ENCODE assay signal across 20 mouse cellular contexts in genomic region chr17:65082249-65082648, GRCm38 (mm10).
DNase-seq lines count a peak whose midpoint lies in the region; ATAC-seq lines count a peak whose summit lies in the region.
"Had no signal": no experiment of that assay in that cellular context is flagged by ENCODE, and none has a peak within 500 bp of the region (broad histone marks: within the 10 kb centered on the region; RNA-seq: fewer than 3 reads in every experiment).

No protein-coding gene starts in this region.

- H3K36me3 ChIP-seq in forebrain, embryonic 15.5 days = no peaks in the 10 kb centered on the region
- no peaks in the 10 kb centered on the region for H3K36me3 ChIP-seq in forebrain, embryonic 12.5 days (replicated peaks)
- no peaks in the 10 kb centered on the region for H3K36me3 ChIP-seq in midbrain, embryonic 14.5 days (ENCODE audit: control insufficient read depth, insufficient read depth, low read length)
- H3K36me3 ChIP-seq in midbrain, embryonic 10.5 days = no peaks in the 10 kb centered on the region
- H3K36me3 ChIP-seq in forebrain, embryonic 16.5 days (ENCODE audit: control insufficient read depth, insufficient read depth) = no peaks in the 10 kb centered on the region
- no peaks in the 10 kb centered on the region for H3K36me3 ChIP-seq in neural tube, embryonic 13.5 days
- H3K36me3 ChIP-seq: embryonic facial prominence, embryonic 10.5 days; heart, embryonic 15.5 days; hindbrain, embryonic 15.5 days had no signal

- WGBS in forebrain, embryonic 15.5 days = 51% methylated on average over 8 of the region's 8 CpGs
- 72% methylated on average over 8 of the region's 8 CpGs for WGBS in forebrain, embryonic 12.5 days
- 55% methylated on average over 8 of the region's 8 CpGs for WGBS in midbrain, embryonic 14.5 days
- WGBS in midbrain, embryonic 10.5 days = 94% methylated on average over 8 of the region's 8 CpGs
- 48% methylated on average over 8 of the region's 8 CpGs for WGBS in forebrain, embryonic 16.5 days
- WGBS in neural tube, embryonic 13.5 days = 42% methylated on average over 8 of the region's 8 CpGs

- no peak overlapping the region for H3K4me3 ChIP-seq in forebrain, embryonic 15.5 days
- H3K4me3 ChIP-seq in forebrain, embryonic 12.5 days (replicated peaks) = no peak overlapping the region
- no peak overlapping the region for H3K4me3 ChIP-seq in midbrain, embryonic 14.5 days (replicated peaks; ENCODE audit: low read depth, low read length)
- no peak overlapping the region for H3K4me3 ChIP-seq in midbrain, embryonic 10.5 days
- no peak overlapping the region for H3K4me3 ChIP-seq in forebrain, embryonic 16.5 days (replicated peaks; ENCODE audit: low read length)
- H3K4me3 ChIP-seq in neural tube, embryonic 13.5 days = no peak overlapping the region
- H3K4me3 ChIP-seq: embryonic facial prominence, embryonic 10.5 days; heart, adult 2 months; heart, embryonic 15.5 days; hindbrain, embryonic 15.5 days had no signal

- DNase-seq in midbrain, embryonic 14.5 days = peak; percentile 51
- no peak for DNase-seq in midbrain, embryonic 10.5 days (ENCODE audit: low spot score)
- no peak for DNase-seq in Muller cell, postnatal 12 days (ENCODE audit: inconsistent ontology term)
- DNase-seq in right cerebral cortex, postnatal 10 days (ENCODE audit: low spot score in 2 of 2) = no peak
- DNase-seq: adrenal gland, adult 2 months; adrenal gland, postnatal 25 days; cerebellum, adult 2 months; cerebellum, postnatal 10 days; gastrocnemius, postnatal 14 days; heart, adult 2 months; heart, postnatal 14 days had no signal

- no peak overlapping the region for H3K4me2 ChIP-seq in forebrain, embryonic 15.5 days (replicated peaks)
- H3K4me2 ChIP-seq in forebrain, embryonic 12.5 days = no peak overlapping the region
- H3K4me2 ChIP-seq in midbrain, embryonic 14.5 days (ENCODE audit: low read length) = no peak overlapping the region
- H3K4me2 ChIP-seq in forebrain, embryonic 16.5 days (ENCODE audit: low read length) = no peak overlapping the region
- no peak overlapping the region for H3K4me2 ChIP-seq in neural tube, embryonic 13.5 days
- H3K4me2 ChIP-seq: heart, embryonic 11.5 days; heart, embryonic 15.5 days; hindbrain, embryonic 15.5 days had no signal

- ATAC-seq in forebrain, embryonic 15.5 days (replicated peaks) = no peak
- no peak for ATAC-seq in forebrain, embryonic 12.5 days (ENCODE audit: low FRiP score)
- ATAC-seq in midbrain, embryonic 14.5 days (ENCODE audit: low FRiP score, low TSS enrichment) = no peak
- ATAC-seq in forebrain, embryonic 16.5 days = peak; percentile 43; the same call in 1 of the 2 replicates
- ATAC-seq in neural tube, embryonic 13.5 days (ENCODE audit: low read depth) = peak; percentile 86

- H3K9me3 ChIP-seq in forebrain, embryonic 15.5 days = no peaks in the 10 kb centered on the region
- no peaks in the 10 kb centered on the region for H3K9me3 ChIP-seq in forebrain, embryonic 12.5 days
- no peaks in the 10 kb centered on the region for H3K9me3 ChIP-seq in midbrain, embryonic 14.5 days (ENCODE audit: control insufficient read depth, low read length)
- no peaks in the 10 kb centered on the region for H3K9me3 ChIP-seq in midbrain, embryonic 10.5 days (replicated peaks)
- no peaks in the 10 kb centered on the region for H3K9me3 ChIP-seq in forebrain, embryonic 16.5 days (ENCODE audit: control insufficient read depth, low read length)
- H3K9me3 ChIP-seq in neural tube, embryonic 13.5 days = no peaks in the 10 kb centered on the region
- H3K9me3 ChIP-seq: embryonic facial prominence, embryonic 10.5 days; heart, embryonic 15.5 days; hindbrain, embryonic 15.5 days had no signal

- H3K27me3 ChIP-seq in forebrain, embryonic 15.5 days = no peaks in the 10 kb centered on the region
- no peaks in the 10 kb centered on the region for H3K27me3 ChIP-seq in forebrain, embryonic 12.5 days
- H3K27me3 ChIP-seq in midbrain, embryonic 14.5 days (ENCODE audit: control insufficient read depth, insufficient read depth, low read length) = no peaks in the 10 kb centered on the region
- no peaks in the 10 kb centered on the region for H3K27me3 ChIP-seq in midbrain, embryonic 10.5 days (ENCODE audit: low read depth, poor library complexity, severe bottlenecking)
- H3K27me3 ChIP-seq in forebrain, embryonic 16.5 days (replicated peaks; ENCODE audit: control insufficient read depth, insufficient read depth, low read length) = no peaks in the 10 kb centered on the region
- no peaks in the 10 kb centered on the region for H3K27me3 ChIP-seq in neural tube, embryonic 13.5 days
- H3K27me3 ChIP-seq: CH12.LX; heart, embryonic 15.5 days; hindbrain, embryonic 15.5 days had no signal

- H3K9ac ChIP-seq in forebrain, embryonic 15.5 days (replicated peaks) = no peak overlapping the region
- no peak overlapping the region for H3K9ac ChIP-seq in forebrain, embryonic 12.5 days
- H3K9ac ChIP-seq in midbrain, embryonic 14.5 days (replicated peaks; ENCODE audit: low read length) = no peak overlapping the region
- H3K9ac ChIP-seq in forebrain, embryonic 16.5 days (replicated peaks; ENCODE audit: low read depth, low read length) = no peak overlapping the region
- no peak overlapping the region for H3K9ac ChIP-seq in neural tube, embryonic 13.5 days
- H3K9ac ChIP-seq: heart, embryonic 15.5 days; hindbrain, embryonic 15.5 days had no signal

- peak overlapping the region; percentile 37; the same call in 1 of the 2 replicates for H3K27ac ChIP-seq in forebrain, embryonic 15.5 days (replicated peaks)
- no peak overlapping the region for H3K27ac ChIP-seq in forebrain, embryonic 12.5 days
- no peak overlapping the region for H3K27ac ChIP-seq in midbrain, embryonic 14.5 days (replicated peaks; ENCODE audit: low read depth, low read length)
- no peak overlapping the region for H3K27ac ChIP-seq in midbrain, embryonic 10.5 days (replicated peaks)
- 0 out of 2 replicates have a peak overlapping the region, but pooled peaks have one; percentile 10 for H3K27ac ChIP-seq in forebrain, embryonic 16.5 days (ENCODE audit: low read length)
- peak overlapping the region; percentile 57 for H3K27ac ChIP-seq in neural tube, embryonic 13.5 days (replicated peaks)
- H3K27ac ChIP-seq: embryonic facial prominence, embryonic 10.5 days; heart, adult 2 months; heart, embryonic 15.5 days; hindbrain, embryonic 15.5 days had no signal

- peaks cover 17% of the 10 kb centered on the region for H3K4me1 ChIP-seq in forebrain, embryonic 15.5 days
- 0 out of 2 replicates have a peak, but pooled peaks cover 5% of the 10 kb centered on the region for H3K4me1 ChIP-seq in forebrain, embryonic 12.5 days
- 0 out of 2 replicates have a peak, but pooled peaks cover 4% of the 10 kb centered on the region for H3K4me1 ChIP-seq in midbrain, embryonic 14.5 days (ENCODE audit: control insufficient read depth, insufficient read depth, low read length)
- H3K4me1 ChIP-seq in midbrain, embryonic 10.5 days = no peaks in the 10 kb centered on the region
- H3K4me1 ChIP-seq in forebrain, embryonic 16.5 days (replicated peaks; ENCODE audit: control insufficient read depth, insufficient read depth, low read length) = peaks cover 8% of the 10 kb centered on the region
- peaks cover 21% of the 10 kb centered on the region for H3K4me1 ChIP-seq in neural tube, embryonic 13.5 days (replicated peaks)
- H3K4me1 ChIP-seq: embryonic facial prominence, embryonic 10.5 days; heart, embryonic 15.5 days; hindbrain, embryonic 15.5 days had no signal

Comparison
In these comparisons a context has a peak if more than half of its experiments do, and no peak if none do; other contexts are left out.
1. ATAC-seq: peak in forebrain, embryonic 16.5 days (single experiment) and neural tube, embryonic 13.5 days (single experiment); none in forebrain, embryonic 15.5 days (single experiment), forebrain, embryonic 12.5 days (single experiment) and midbrain, embryonic 14.5 days (single experiment).
2. H3K27ac ChIP-seq: peak in forebrain, embryonic 15.5 days (single experiment), forebrain, embryonic 16.5 days (single experiment) and neural tube, embryonic 13.5 days (single experiment); none in forebrain, embryonic 12.5 days (single experiment), midbrain, embryonic 14.5 days (single experiment) and midbrain, embryonic 10.5 days (single experiment).